Mouse (Mus musculus): ENCODE measurements at regions not wholly inside any gene's neighbourhood (a gene's known extent, or its start where the extent isn't known, plus 50 kb on each side); places are given as distances from the start of the nearest gene placed in this dataset.

DNA sequence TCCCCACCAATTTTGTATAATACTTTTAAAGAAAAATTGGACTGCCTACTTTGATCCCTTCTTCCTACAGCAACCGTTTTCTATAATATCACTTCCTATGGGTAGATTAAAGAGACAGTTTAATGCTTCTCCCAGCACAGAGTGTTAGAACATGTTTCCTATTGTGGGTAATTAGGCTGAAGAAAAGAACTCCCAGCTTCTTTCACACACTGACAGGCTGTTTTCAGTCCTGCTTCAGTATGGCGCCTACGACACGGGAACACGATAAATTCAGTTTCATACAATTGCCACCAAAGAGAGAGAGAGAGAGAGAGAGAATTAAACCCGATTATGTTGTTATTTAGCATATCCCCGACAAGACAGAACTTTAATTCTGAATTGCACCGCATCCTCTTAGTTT lies 644.5 kb upstream of the Gm19410 start:
- Histone ChIP-seq H3K79me2 (ENCODE audit: control insufficient read depth, insufficient read depth, low read length, poor library complexity) (no peaks in the 10 kb centered on the region), H3K9ac (ENCODE audit: control insufficient read depth, low read depth, low read length, poor library complexity, severe bottlenecking) (no peak overlapping the region), H3K36me3 (ENCODE audit: control insufficient read depth in 1 of 2, insufficient read depth in 2 of 2, low read length in 2 of 2) (no peaks in the 10 kb centered on the region), H3K4me1 (ENCODE audit: control insufficient read depth in 1 of 2, insufficient read depth in 2 of 2, low read length in 2 of 2) (no peaks in the 10 kb centered on the region), H3K27ac (ENCODE audit: control insufficient read depth, low read depth, low read length) (no peak overlapping the region), H3K27me3 (ENCODE audit: control insufficient read depth in 1 of 2, insufficient read depth in 2 of 2, low read length in 2 of 2) (no peaks in the 10 kb centered on the region), H3K9me3 (replicated peaks; ENCODE audit: insufficient read depth, low read length) (no peaks in the 10 kb centered on the region), H3K4me3 (ENCODE audit: control insufficient read depth in 1 of 2, insufficient read depth in 1 of 2, low read depth in 2 of 2, low read length in 2 of 2) (no peak overlapping the region)
- no peak for DNase-seq (ENCODE audit: low read depth, low spot score)
- TF ChIP-seq HCFC1 (IDR thresholded peaks at IDR 0.05; ENCODE audit: low read depth, low read length) = no peak
- no peak for TF ChIP-seq MYB (IDR thresholded peaks at IDR 0.05; ENCODE audit: low read depth, low read length)
- no peak for TF ChIP-seq ETS1 (IDR thresholded peaks at IDR 0.05; ENCODE audit: low read depth, low read length)
- no peak for TF ChIP-seq ZC3H11A (IDR thresholded peaks at IDR 0.05; ENCODE audit: low read depth, low read length)
- no peak for TF ChIP-seq GATA1 (IDR thresholded peaks at IDR 0.05; ENCODE audit: low read depth, low read length)
- TF ChIP-seq BHLHE40 (IDR thresholded peaks at IDR 0.05; ENCODE audit: borderline replicate concordance, low read depth, low read length) = no peak
- no peak for TF ChIP-seq NRF1 (IDR thresholded peaks at IDR 0.05; ENCODE audit: insufficient read depth, low read depth, low read length, poor library complexity, severe bottlenecking)
- no peak for TF ChIP-seq USF2 (IDR thresholded peaks at IDR 0.05; ENCODE audit: borderline replicate concordance in 1 of 2, insufficient read depth in 1 of 2, low read depth in 1 of 2, low read length in 2 of 2)
- TF ChIP-seq ZNF384 (IDR thresholded peaks at IDR 0.05; ENCODE audit: low read depth, low read length) = no peak
- no peak for TF ChIP-seq ELF1 (IDR thresholded peaks at IDR 0.05; ENCODE audit: low read depth, low read length)
- TF ChIP-seq SMC3 (IDR thresholded peaks at IDR 0.05; ENCODE audit: low read depth, low read length) = no peak
- TF ChIP-seq GABPA (IDR thresholded peaks at IDR 0.05; ENCODE audit: low read depth, low read length) = no peak
- TF ChIP-seq MAZ (IDR thresholded peaks at IDR 0.05; ENCODE audit: low read depth, low read length) = no peak
- no peak for TF ChIP-seq POLR2A (IDR thresholded peaks at IDR 0.05; ENCODE audit: control insufficient read depth in 1 of 2, insufficient read depth in 1 of 2, low read depth in 1 of 2, low read length in 2 of 2, poor library complexity in 1 of 2)
- TF ChIP-seq TAL1 (IDR thresholded peaks at IDR 0.05; ENCODE audit: low read length) = no peak
- no peak for TF ChIP-seq EP300 (IDR thresholded peaks at IDR 0.05; ENCODE audit: low read depth in 1 of 2, low read length in 2 of 2)

GRCm38 (mm10) chr8:35123196-35123621 lies 642.4 kb upstream of the Gm19410 start:
- Histone ChIP-seq H3K27ac (ENCODE audit: control insufficient read depth, low read depth, low read length) (no peak overlapping the region), H3K4me1 (ENCODE audit: control insufficient read depth in 1 of 2, insufficient read depth in 2 of 2, low read length in 2 of 2) (no peaks in the 10 kb centered on the region), H3K9me3 (replicated peaks; ENCODE audit: insufficient read depth, low read length) (no peaks in the 10 kb centered on the region), H3K79me2 (ENCODE audit: control insufficient read depth, insufficient read depth, low read length, poor library complexity) (no peaks in the 10 kb centered on the region), H3K4me3 (ENCODE audit: control insufficient read depth in 1 of 2, insufficient read depth in 1 of 2, low read depth in 2 of 2, low read length in 2 of 2) (no peak overlapping the region), H3K27me3 (ENCODE audit: control insufficient read depth in 1 of 2, insufficient read depth in 2 of 2, low read length in 2 of 2) (no peaks in the 10 kb centered on the region), H3K36me3 (ENCODE audit: control insufficient read depth in 1 of 2, insufficient read depth in 2 of 2, low read length in 2 of 2) (no peaks in the 10 kb centered on the region), H3K9ac (ENCODE audit: control insufficient read depth, low read depth, low read length, poor library complexity, severe bottlenecking) (no peak overlapping the region)
- TF ChIP-seq SMC3 (IDR thresholded peaks at IDR 0.05; ENCODE audit: low read depth, low read length) (no peak), TAL1 (IDR thresholded peaks at IDR 0.05; ENCODE audit: low read length) (no peak), ZC3H11A (IDR thresholded peaks at IDR 0.05; ENCODE audit: low read depth, low read length) (no peak), ZKSCAN1 (IDR thresholded peaks at IDR 0.05; ENCODE audit: low read depth, low read length) (no peak), ZNF384 (IDR thresholded peaks at IDR 0.05; ENCODE audit: low read depth, low read length) (no peak), ELF1 (IDR thresholded peaks at IDR 0.05; ENCODE audit: low read depth, low read length) (no peak), BHLHE40 (IDR thresholded peaks at IDR 0.05; ENCODE audit: borderline replicate concordance, low read depth, low read length) (no peak), NRF1 (IDR thresholded peaks at IDR 0.05; ENCODE audit: insufficient read depth, low read depth, low read length, poor library complexity, severe bottlenecking) (no peak), MYB (IDR thresholded peaks at IDR 0.05; ENCODE audit: low read depth, low read length) (no peak), EP300 (IDR thresholded peaks at IDR 0.05; ENCODE audit: low read depth in 1 of 2, low read length in 2 of 2) (no peak), UBTF (IDR thresholded peaks at IDR 0.05; ENCODE audit: borderline replicate concordance, insufficient read depth, low read depth, low read length) (no peak), HCFC1 (IDR thresholded peaks at IDR 0.05; ENCODE audit: low read depth, low read length) (no peak), ETS1 (IDR thresholded peaks at IDR 0.05; ENCODE audit: low read depth, low read length) (no peak), TCF12 (IDR thresholded peaks at IDR 0.05; ENCODE audit: low read depth, low read length) (no peak), JUND (IDR thresholded peaks at IDR 0.05; ENCODE audit: low read depth, low read length) (no peak), CTCF (IDR thresholded peaks at IDR 0.05 in 2 of 3, conservative IDR thresholded peaks at IDR 0.05 in 1 of 3; ENCODE audit: control insufficient read depth in 1 of 3, insufficient read depth in 1 of 3, low read depth in 2 of 3, low read length in 3 of 3, poor library complexity in 1 of 3, severe bottlenecking in 1 of 3) (no peak), CHD1 (IDR thresholded peaks at IDR 0.05; ENCODE audit: low read depth, low read length) (no peak)
- DNase-seq (ENCODE audit: low read depth, low spot score) = no peak
